Mouse (Mus musculus): ENCODE results near the gene Krtcap2. TPM values are rescaled to one million over a fixed set of nuclear protein-coding genes. Genes with fewer than 3 reads are reported as not detected.

Gene Krtcap2
- total and polyA plus RNA-seq, 3 experiments, result 143 to 230 (median 180) TPM

- Histone ChIP-seq H3K36me3 (replicated peaks in 1 of 2; ENCODE audit: control insufficient read depth in 1 of 2, insufficient read depth in 1 of 2, low read length in 1 of 2) (peaks cover 39 to 64% of the 10 kb centered on the region in 2 experiments), H3K27me3 (replicated peaks) (no peaks in the 10 kb centered on the region), H3K9ac (ENCODE audit: insufficient read depth, low read depth) (no peak overlapping the region), H3K4me2 (ENCODE audit: insufficient read depth, low read depth, poor library complexity, severe bottlenecking) (no peak overlapping the region), H3K4me1 (ENCODE audit: control insufficient read depth in 1 of 2, insufficient read depth in 2 of 2) (peaks cover 14 to 21% of the 10 kb centered on the region in 2 experiments), H3K79me2 (replicated peaks; ENCODE audit: control insufficient read depth, extremely low read depth, insufficient read depth, poor library complexity, severe bottlenecking) (no peaks in the 10 kb centered on the region), H3K9me3 (replicated peaks; ENCODE audit: low read length) (no peaks in the 10 kb centered on the region), H3K27ac (ENCODE audit: insufficient read depth, low read depth) (no peak overlapping the region), H3K4me3 (replicated peaks in 1 of 3; ENCODE audit: low read depth in 2 of 3, low read length in 2 of 3, poor library complexity in 1 of 3) (no peak overlapping the region)
- dilution Hi-C loops (cut with MboI; ENCODE audit: extremely low pct_ligation_motif_present, extremely low pct_unique_long_range_greater_than_20kb, low sequenced_read_pairs), result no loop called here
- no peak for TF ChIP-seq USF2 (conservative IDR thresholded peaks at IDR 0.05; ENCODE audit: low read depth, low read length)
- no peak for TF ChIP-seq IRF4 (IDR thresholded peaks at IDR 0.05; ENCODE audit: low read depth, low read length)
- TF ChIP-seq PAX5 (IDR thresholded peaks at IDR 0.05; ENCODE audit: low read length), result no peak
- TF ChIP-seq UBTF (IDR thresholded peaks at IDR 0.05; ENCODE audit: low read depth, low read length), result no peak
- TF ChIP-seq RAD21 (IDR thresholded peaks at IDR 0.05; ENCODE audit: low read depth, low read length), result no peak
- in situ Hi-C loops (cut with MboI; ENCODE audit: low pct_ligation_motif_present, low pct_unique_long_range_greater_than_20kb, low sequenced_read_pairs), result no loop called here
- no peak for DNase-seq (ENCODE audit: extremely low read depth)
These were observed 8.1 kb upstream of the Krtcap2 start for GRCm38 (mm10) chr3:89237682-89238081.

- Histone ChIP-seq H3K4me2 (ENCODE audit: insufficient read depth, low read depth, poor library complexity, severe bottlenecking) (no peak overlapping the region), H3K9ac (ENCODE audit: insufficient read depth, low read depth) (no peak overlapping the region), H3K27me3 (replicated peaks) (no peaks in the 10 kb centered on the region), H3K36me3 (replicated peaks in 1 of 2; ENCODE audit: control insufficient read depth in 1 of 2, insufficient read depth in 1 of 2, low read length in 1 of 2) (peaks cover 39 to 65% of the 10 kb centered on the region in 2 experiments), H3K27ac (ENCODE audit: insufficient read depth, low read depth) (no peak overlapping the region), H3K9me3 (replicated peaks; ENCODE audit: low read length) (no peaks in the 10 kb centered on the region), H3K4me1 (ENCODE audit: control insufficient read depth in 1 of 2, insufficient read depth in 2 of 2) (peaks cover 8 to 19% of the 10 kb centered on the region in 2 experiments), H3K4me3 (replicated peaks in 1 of 3; ENCODE audit: low read depth in 2 of 3, low read length in 2 of 3, poor library complexity in 1 of 3) (no peak overlapping the region), H3K79me2 (replicated peaks; ENCODE audit: control insufficient read depth, extremely low read depth, insufficient read depth, poor library complexity, severe bottlenecking) (no peaks in the 10 kb centered on the region)
- in situ Hi-C loops (cut with MboI; ENCODE audit: low pct_ligation_motif_present, low pct_unique_long_range_greater_than_20kb, low sequenced_read_pairs) (no loop called here), dilution Hi-C loops (cut with MboI; ENCODE audit: extremely low pct_ligation_motif_present, extremely low pct_unique_long_range_greater_than_20kb, low sequenced_read_pairs) (no loop called here)
- TF ChIP-seq IRF4 (IDR thresholded peaks at IDR 0.05; ENCODE audit: low read depth, low read length) (no peak), MAZ (IDR thresholded peaks at IDR 0.05; ENCODE audit: low read depth, low read length) (no peak), RAD21 (IDR thresholded peaks at IDR 0.05; ENCODE audit: low read depth, low read length) (no peak), MYC (IDR thresholded peaks at IDR 0.05; ENCODE audit: low read depth, low read length) (no peak), NELFE (IDR thresholded peaks at IDR 0.05; ENCODE audit: low read depth, low read length) (no peak), MEF2A (IDR thresholded peaks at IDR 0.05; ENCODE audit: borderline replicate concordance, low read depth, low read length) (no peak), POLR2AphosphoS2 (IDR thresholded peaks at IDR 0.05; ENCODE audit: low read depth, low read length) (no peak), EP300 (IDR thresholded peaks at IDR 0.05; ENCODE audit: low read length) (no peak), MAFK (IDR thresholded peaks at IDR 0.05; ENCODE audit: insufficient replicate concordance, low read length) (no peak), CHD1 (IDR thresholded peaks at IDR 0.05; ENCODE audit: low read depth, low read length) (no peak), ETS1 (conservative IDR thresholded peaks at IDR 0.05; ENCODE audit: low read depth, low read length) (no peak), TCF12 (IDR thresholded peaks at IDR 0.05; ENCODE audit: low read depth, low read length) (no peak), GABPA (IDR thresholded peaks at IDR 0.05; ENCODE audit: insufficient replicate concordance, low read depth, low read length) (no peak), ZMIZ1 (IDR thresholded peaks at IDR 0.05; ENCODE audit: low read depth, low read length) (no peak), SMC3 (IDR thresholded peaks at IDR 0.05; ENCODE audit: low read depth, low read length) (no peak), CTCF (conservative IDR thresholded peaks at IDR 0.05 in 1 of 2, IDR thresholded peaks at IDR 0.05 in 1 of 2; ENCODE audit: low read depth in 2 of 2, low read length in 2 of 2) (no peak), TBP (conservative IDR thresholded peaks at IDR 0.05; ENCODE audit: low read depth, low read length) (no peak), JUND (conservative IDR thresholded peaks at IDR 0.05; ENCODE audit: low read depth, low read length) (no peak), CHD2 (IDR thresholded peaks at IDR 0.05; ENCODE audit: low read length) (no peak), UBTF (IDR thresholded peaks at IDR 0.05; ENCODE audit: low read depth, low read length) (no peak)
- DNase-seq (ENCODE audit: extremely low read depth), result no peak
These were observed 7.3 kb upstream of the Krtcap2 start for GRCm38 (mm10) chr3:89238494-89238893.

Measured in CH12.LX (cell line).